Mouse (Mus musculus): ENCODE results near the gene Sh3bgrl3. TPM values are rescaled to one million over a fixed set of nuclear protein-coding genes. Genes with fewer than 3 reads are reported as not detected.

Sh3bgrl3 gene
- polyA plus RNA-seq, 1 experiment from 2014 or later: 455 TPM

GRCm38 (mm10) chr4:134158774-134159173, 30.2 kb upstream of the Sh3bgrl3 start:
- Histone ChIP-seq H3K9ac (ENCODE audit: low read depth, low read length) (no peak overlapping the region), H3K4me3 (replicated peaks; ENCODE audit: low read depth, low read length) (no peak overlapping the region), H3K9me3 (replicated peaks; ENCODE audit: low read length) (no peaks in the 10 kb centered on the region), H3K4me2 (ENCODE audit: low read length) (no peak overlapping the region), H3K27me3 (ENCODE audit: insufficient read depth, low read length) (no peaks in the 10 kb centered on the region), H3K27ac (peak overlapping the region; percentile 43; the same call in 1 of the 2 replicates), H3K36me3 (ENCODE audit: insufficient read depth, low read length) (no peaks in the 10 kb centered on the region), H3K4me1 (replicated peaks; ENCODE audit: insufficient read depth, low read length) (no peaks in the 10 kb centered on the region; the same call in 1 of the 2 replicates)
- DNase-seq (ENCODE audit: low spot score): no peak
- 73% methylated on average over 6 of the region's 6 CpGs for WGBS
- ATAC-seq (replicated peaks; ENCODE audit: low FRiP score, low read depth): peak; percentile 49; the same call in 1 of the 2 replicates
- no peak for TF ChIP-seq CTCF (IDR thresholded peaks at IDR 0.05; ENCODE audit: low read depth)

- H3K27ac ChIP-seq: no peak overlapping the region
- no peak for TF ChIP-seq CTCF (IDR thresholded peaks at IDR 0.05; ENCODE audit: low read depth)
- no peak for ATAC-seq (replicated peaks; ENCODE audit: low FRiP score, low read depth)
- WGBS: 96% methylated on average over 2 of the region's 2 CpGs
- H3K4me2 ChIP-seq (ENCODE audit: low read length): no peak overlapping the region
- H3K4me3 ChIP-seq (replicated peaks; ENCODE audit: low read depth, low read length): no peak overlapping the region
- no peak overlapping the region for H3K9ac ChIP-seq (ENCODE audit: low read depth, low read length)
- H3K27me3 ChIP-seq (ENCODE audit: insufficient read depth, low read length): no peaks in the 10 kb centered on the region
- H3K4me1 ChIP-seq (replicated peaks; ENCODE audit: insufficient read depth, low read length): no peaks in the 10 kb centered on the region; the same call in 1 of the 2 replicates
- no peaks in the 10 kb centered on the region for H3K9me3 ChIP-seq (replicated peaks; ENCODE audit: low read length)
- DNase-seq (ENCODE audit: low spot score): no peak
- no peaks in the 10 kb centered on the region for H3K36me3 ChIP-seq (ENCODE audit: insufficient read depth, low read length)
Measured at GRCm38 (mm10) chr4:134157558-134157957, 29.0 kb upstream of the Sh3bgrl3 start.

GRCm38 (mm10) chr4:134156744-134157143, 28.2 kb upstream of the Sh3bgrl3 start:
- 38% methylated on average over 8 of the region's 8 CpGs for WGBS
- Histone ChIP-seq H3K9me3 (replicated peaks; ENCODE audit: low read length) (no peaks in the 10 kb centered on the region), H3K27me3 (ENCODE audit: insufficient read depth, low read length) (no peaks in the 10 kb centered on the region), H3K4me1 (replicated peaks; ENCODE audit: insufficient read depth, low read length) (no peaks in the 10 kb centered on the region; the same call in 1 of the 2 replicates), H3K4me3 (replicated peaks; ENCODE audit: low read depth, low read length) (no peak overlapping the region), H3K27ac (no peak overlapping the region), H3K4me2 (ENCODE audit: low read length) (no peak overlapping the region), H3K9ac (ENCODE audit: low read depth, low read length) (no peak overlapping the region), H3K36me3 (ENCODE audit: insufficient read depth, low read length) (0 out of 2 replicates have a peak, but pooled peaks cover 4% of the 10 kb centered on the region)
- ATAC-seq (replicated peaks; ENCODE audit: low FRiP score, low read depth): 0 out of 2 replicates have a peak, but pooled peaks have one; percentile 74
- DNase-seq (ENCODE audit: low spot score): peak; percentile 63
- no peak for TF ChIP-seq CTCF (IDR thresholded peaks at IDR 0.05; ENCODE audit: low read depth)

GRCm38 (mm10) chr4:134155961-134156465, 27.4 kb upstream of the Sh3bgrl3 start:
- ATAC-seq (replicated peaks; ENCODE audit: low FRiP score, low read depth): no peak
- H3K27ac ChIP-seq: no peak overlapping the region
- DNase-seq (ENCODE audit: low spot score): no peak
- H3K9ac ChIP-seq (ENCODE audit: low read depth, low read length): no peak overlapping the region
- no peak overlapping the region for H3K4me3 ChIP-seq (replicated peaks; ENCODE audit: low read depth, low read length)
- no peaks in the 10 kb centered on the region for H3K27me3 ChIP-seq (ENCODE audit: insufficient read depth, low read length)
- 0 out of 2 replicates have a peak, but pooled peaks cover 7% of the 10 kb centered on the region for H3K36me3 ChIP-seq (ENCODE audit: insufficient read depth, low read length)
- no peak for TF ChIP-seq CTCF (IDR thresholded peaks at IDR 0.05; ENCODE audit: low read depth)
- 89% methylated on average over 10 of the region's 10 CpGs for WGBS
- no peak overlapping the region for H3K4me2 ChIP-seq (ENCODE audit: low read length)
- H3K4me1 ChIP-seq (replicated peaks; ENCODE audit: insufficient read depth, low read length): no peaks in the 10 kb centered on the region; the same call in 1 of the 2 replicates
- H3K9me3 ChIP-seq (replicated peaks; ENCODE audit: low read length): no peaks in the 10 kb centered on the region

GRCm38 (mm10) chr4:134155531-134155930, 26.9 kb upstream of the Sh3bgrl3 start:
- no peak for DNase-seq (ENCODE audit: low spot score)
- no peak overlapping the region for H3K4me2 ChIP-seq (ENCODE audit: low read length)
- no peaks in the 10 kb centered on the region; the same call in 1 of the 2 replicates for H3K4me1 ChIP-seq (replicated peaks; ENCODE audit: insufficient read depth, low read length)
- 93% methylated on average over 6 of the region's 6 CpGs for WGBS
- ATAC-seq (replicated peaks; ENCODE audit: low FRiP score, low read depth): no peak
- no peak for TF ChIP-seq CTCF (IDR thresholded peaks at IDR 0.05; ENCODE audit: low read depth)
- no peak overlapping the region for H3K27ac ChIP-seq
- H3K36me3 ChIP-seq (ENCODE audit: insufficient read depth, low read length): 0 out of 2 replicates have a peak, but pooled peaks cover 7% of the 10 kb centered on the region
- H3K9ac ChIP-seq (ENCODE audit: low read depth, low read length): no peak overlapping the region
- H3K9me3 ChIP-seq (replicated peaks; ENCODE audit: low read length): no peaks in the 10 kb centered on the region
- H3K4me3 ChIP-seq (replicated peaks; ENCODE audit: low read depth, low read length): no peak overlapping the region
- H3K27me3 ChIP-seq (ENCODE audit: insufficient read depth, low read length): no peaks in the 10 kb centered on the region

- Histone ChIP-seq H3K9me3 (replicated peaks; ENCODE audit: low read length) (no peaks in the 10 kb centered on the region), H3K9ac (ENCODE audit: low read depth, low read length) (no peak overlapping the region), H3K4me1 (replicated peaks; ENCODE audit: insufficient read depth, low read length) (no peaks in the 10 kb centered on the region; the same call in 1 of the 2 replicates), H3K36me3 (ENCODE audit: insufficient read depth, low read length) (0 out of 2 replicates have a peak, but pooled peaks cover 7% of the 10 kb centered on the region), H3K4me2 (ENCODE audit: low read length) (no peak overlapping the region), H3K4me3 (replicated peaks; ENCODE audit: low read depth, low read length) (no peak overlapping the region), H3K27me3 (ENCODE audit: insufficient read depth, low read length) (no peaks in the 10 kb centered on the region), H3K27ac (no peak overlapping the region)
- no peak for TF ChIP-seq CTCF (IDR thresholded peaks at IDR 0.05; ENCODE audit: low read depth)
- ATAC-seq (replicated peaks; ENCODE audit: low FRiP score, low read depth) (no peak), DNase-seq (ENCODE audit: low spot score) (no peak)
- 86% methylated on average over 3 of the region's 3 CpGs for WGBS
Measured at GRCm38 (mm10) chr4:134154354-134154753, 25.8 kb upstream of the Sh3bgrl3 start.
